ENCODE assay signal across 9 mouse cellular contexts in the genomic region with DNA sequence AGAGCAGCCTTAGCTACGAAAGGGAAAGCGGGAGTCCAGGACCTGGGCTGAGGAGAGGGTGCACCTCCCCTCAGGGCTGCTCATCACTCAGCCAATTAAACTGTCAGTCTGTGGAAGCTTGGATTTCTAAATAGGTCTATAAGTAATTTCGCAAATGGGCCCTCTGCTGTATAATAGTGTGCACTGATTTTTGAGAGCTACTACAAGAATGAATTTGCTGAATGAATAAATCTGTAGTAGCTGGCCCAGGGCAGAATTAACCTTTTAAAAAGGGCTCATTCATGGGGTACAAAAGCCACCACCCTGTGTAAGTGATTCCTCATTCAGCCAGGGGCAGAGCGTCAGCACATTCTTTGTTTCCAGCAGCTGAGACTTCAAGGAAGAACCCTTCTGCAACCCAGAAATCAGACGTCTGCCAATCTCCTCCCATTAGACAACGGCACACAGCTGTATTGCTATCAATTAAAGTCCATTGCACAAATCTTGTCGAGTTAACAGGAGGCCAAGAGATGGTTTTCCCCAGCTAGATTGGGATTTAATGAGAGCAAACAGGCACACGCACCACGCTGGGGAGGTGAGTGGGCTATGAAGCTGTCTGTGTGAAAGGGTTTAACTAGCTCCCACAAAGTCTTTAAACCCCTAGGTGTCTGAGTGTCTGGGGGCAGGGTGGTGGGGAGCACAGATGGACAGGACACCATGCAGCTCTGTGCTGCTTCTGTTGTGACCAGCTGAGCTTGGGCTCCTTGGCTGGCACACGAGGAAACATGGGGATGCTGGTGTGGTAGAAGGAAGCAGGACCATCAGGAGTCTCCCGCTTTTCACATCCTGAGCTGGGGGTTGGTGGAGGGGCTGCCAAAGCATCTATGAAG.
DNase-seq lines count a peak whose midpoint lies in the region; ATAC-seq and TF ChIP-seq lines count a peak whose summit lies in the region.
"Had no signal": no experiment of that assay in that cellular context is flagged by ENCODE, and none has a peak within 500 bp of the region (broad histone marks: within the 10 kb centered on the region; RNA-seq: fewer than 3 reads in every experiment).

No protein-coding gene starts in this region.

- H3K4me3 ChIP-seq in kidney, postnatal 0 days (replicated peaks; ENCODE audit: low read depth, low read length): no peak overlapping the region
- no peak overlapping the region for H3K4me3 ChIP-seq in forebrain, embryonic 11.5 days (ENCODE audit: low read depth, low read length)
- no peak overlapping the region for H3K4me3 ChIP-seq in limb, embryonic 10.5 days
- no peak overlapping the region for H3K4me3 ChIP-seq in neural tube, embryonic 15.5 days (replicated peaks)

- H3K4me2 ChIP-seq in kidney, postnatal 0 days (ENCODE audit: low read length): no peak overlapping the region
- peak overlapping the region; percentile 18; the same call in 1 of the 2 replicates for H3K4me2 ChIP-seq in forebrain, embryonic 11.5 days (ENCODE audit: low read depth, low read length, severe bottlenecking)
- peak overlapping the region; percentile 17; the same call in 1 of the 2 replicates for H3K4me2 ChIP-seq in neural tube, embryonic 15.5 days

- H3K36me3 ChIP-seq in kidney, postnatal 0 days (ENCODE audit: insufficient read depth, low read length): no peaks in the 10 kb centered on the region
- no peaks in the 10 kb centered on the region for H3K36me3 ChIP-seq in forebrain, embryonic 11.5 days (ENCODE audit: control insufficient read depth, insufficient read depth, low read length)
- H3K36me3 ChIP-seq in limb, embryonic 10.5 days: no peaks in the 10 kb centered on the region
- H3K36me3 ChIP-seq in neural tube, embryonic 15.5 days: no peaks in the 10 kb centered on the region

- H3K27ac ChIP-seq in kidney, postnatal 0 days: no peak overlapping the region
- H3K27ac ChIP-seq in forebrain, embryonic 11.5 days (ENCODE audit: low read depth, low read length): peak overlapping the region; percentile 8; the same call in 1 of the 2 replicates
- H3K27ac ChIP-seq in limb, embryonic 10.5 days: no peak overlapping the region
- peak overlapping the region; percentile 60 for H3K27ac ChIP-seq in neural tube, embryonic 15.5 days (replicated peaks)

- H3K27me3 ChIP-seq in kidney, postnatal 0 days (ENCODE audit: insufficient read depth, low read length): no peaks in the 10 kb centered on the region
- H3K27me3 ChIP-seq in forebrain, embryonic 11.5 days (ENCODE audit: control insufficient read depth, insufficient read depth, low read length): no peaks in the 10 kb centered on the region; the same call in 1 of the 2 replicates
- H3K27me3 ChIP-seq in limb, embryonic 10.5 days (ENCODE audit: low read depth, poor library complexity, severe bottlenecking): no peaks in the 10 kb centered on the region
- no peaks in the 10 kb centered on the region for H3K27me3 ChIP-seq in neural tube, embryonic 15.5 days (replicated peaks)

- WGBS in kidney, postnatal 0 days: 32% methylated on average over 11 of the region's 11 CpGs
- whole genome bisulfite sequencing in forebrain, embryonic 11.5 days: 14% methylated on average over 11 of the region's 11 CpGs
- WGBS in limb, embryonic 10.5 days: 40% methylated on average over 11 of the region's 11 CpGs
- 14% methylated on average over 11 of the region's 11 CpGs for WGBS in neural tube, embryonic 15.5 days

- no peak for ATAC-seq in kidney, postnatal 0 days (replicated peaks; ENCODE audit: low FRiP score, low read depth)
- peak; percentile 86 for ATAC-seq in forebrain, embryonic 11.5 days (replicated peaks; ENCODE audit: low FRiP score)
- peak; percentile 78 for ATAC-seq in neural tube, embryonic 15.5 days (ENCODE audit: low FRiP score)

- no peak for TF ChIP-seq CTCF in kidney, postnatal 0 days (IDR thresholded peaks at IDR 0.05; ENCODE audit: low read depth)

- DNase-seq in kidney, postnatal 0 days (ENCODE audit: low spot score): peak; percentile 42
- no peak for DNase-seq in kidney, adult 8-10 months
- DNase-seq in forebrain, embryonic 11.5 days (ENCODE audit: low spot score): peak; percentile 52
- DNase-seq in limb, embryonic 10.5 days (ENCODE audit: low spot score): peak; percentile 29
- DNase-seq in yolk sac, embryonic 10.5 days (ENCODE audit: low spot score): no peak
- no peak for DNase-seq in adrenal gland, postnatal 25 days
- no peak for DNase-seq in T-cell, adult 2 months (ENCODE audit: low spot score)
- DNase-seq: kidney, adult 11 months had no signal

- no peaks in the 10 kb centered on the region for H3K4me1 ChIP-seq in kidney, postnatal 0 days (replicated peaks; ENCODE audit: insufficient read depth, low read length)
- H3K4me1 ChIP-seq in forebrain, embryonic 11.5 days (replicated peaks; ENCODE audit: control insufficient read depth, insufficient read depth, low read length): peaks cover 14% of the 10 kb centered on the region
- peaks cover 14% of the 10 kb centered on the region for H3K4me1 ChIP-seq in limb, embryonic 10.5 days
- peaks cover 15% of the 10 kb centered on the region for H3K4me1 ChIP-seq in neural tube, embryonic 15.5 days

- no peaks in the 10 kb centered on the region for H3K9me3 ChIP-seq in kidney, postnatal 0 days (replicated peaks; ENCODE audit: low read length)
- H3K9me3 ChIP-seq in forebrain, embryonic 11.5 days (ENCODE audit: control insufficient read depth, low read length): no peaks in the 10 kb centered on the region
- no peaks in the 10 kb centered on the region for H3K9me3 ChIP-seq in limb, embryonic 10.5 days (replicated peaks)
- H3K9me3 ChIP-seq in neural tube, embryonic 15.5 days (replicated peaks): no peaks in the 10 kb centered on the region

- H3K9ac ChIP-seq in kidney, postnatal 0 days (ENCODE audit: low read depth, low read length): no peak overlapping the region
- no peak overlapping the region; the same call in 1 of the 2 replicates for H3K9ac ChIP-seq in forebrain, embryonic 11.5 days (ENCODE audit: low read length)
- H3K9ac ChIP-seq in neural tube, embryonic 15.5 days (replicated peaks): no peak overlapping the region

Comparison
In these comparisons a context has a peak if more than half of its experiments do, and no peak if none do; other contexts are left out.
1. DNase-seq: peak in kidney, postnatal 0 days (single experiment), forebrain, embryonic 11.5 days (single experiment) and limb, embryonic 10.5 days (single experiment); none in kidney, adult 8-10 months (0 of 2), yolk sac, embryonic 10.5 days (single experiment), adrenal gland, postnatal 25 days (single experiment) and T-cell, adult 2 months (single experiment).
2. H3K27ac ChIP-seq: peak in forebrain, embryonic 11.5 days (single experiment) and neural tube, embryonic 15.5 days (single experiment); none in kidney, postnatal 0 days (single experiment) and limb, embryonic 10.5 days (single experiment).